Mouse (Mus musculus): ENCODE measurements at regions not wholly inside any gene's neighbourhood (a gene's known extent, or its start where the extent isn't known, plus 50 kb on each side); places are given as distances from the start of the nearest gene placed in this dataset.

GRCm38 (mm10) chr9:104406491-104406890, 68.9 kb upstream of the Acpp start:
- Histone ChIP-seq H3K9me3 (replicated peaks; ENCODE audit: insufficient read depth, low read length) (no peaks in the 10 kb centered on the region), H3K27ac (ENCODE audit: control insufficient read depth, low read depth, low read length) (no peak overlapping the region), H3K79me2 (ENCODE audit: control insufficient read depth, insufficient read depth, low read length, poor library complexity) (no peaks in the 10 kb centered on the region), H3K4me1 (ENCODE audit: control insufficient read depth in 1 of 2, insufficient read depth in 2 of 2, low read length in 2 of 2) (peaks cover 0 to 3% of the 10 kb centered on the region in 2 experiments; a peak in 1 of 4 replicates), H3K9ac (ENCODE audit: control insufficient read depth, low read depth, low read length, poor library complexity, severe bottlenecking) (no peak overlapping the region), H3K27me3 (ENCODE audit: control insufficient read depth in 1 of 2, insufficient read depth in 2 of 2, low read length in 2 of 2) (no peaks in the 10 kb centered on the region), H3K4me3 (ENCODE audit: control insufficient read depth in 1 of 2, insufficient read depth in 1 of 2, low read depth in 2 of 2, low read length in 2 of 2) (no peak overlapping the region), H3K36me3 (ENCODE audit: control insufficient read depth in 1 of 2, insufficient read depth in 2 of 2, low read length in 2 of 2) (no peaks in the 10 kb centered on the region)
- no peak for TF ChIP-seq MEF2A (IDR thresholded peaks at IDR 0.05; ENCODE audit: extremely low read depth, insufficient replicate concordance, low read depth, low read length, poor library complexity, severe bottlenecking)
- no peak for TF ChIP-seq USF1 (IDR thresholded peaks at IDR 0.05; ENCODE audit: low read depth, low read length)
- TF ChIP-seq KAT2A (conservative IDR thresholded peaks at IDR 0.05; ENCODE audit: low read depth, low read length) = no peak
- TF ChIP-seq RCOR1 (IDR thresholded peaks at IDR 0.05; ENCODE audit: low read depth, low read length) = no peak
- TF ChIP-seq HCFC1 (IDR thresholded peaks at IDR 0.05; ENCODE audit: low read depth, low read length) = no peak
- no peak for TF ChIP-seq MAFK (IDR thresholded peaks at IDR 0.05; ENCODE audit: borderline replicate concordance, low read depth, low read length)
- no peak for TF ChIP-seq TCF12 (IDR thresholded peaks at IDR 0.05; ENCODE audit: low read depth, low read length)
- TF ChIP-seq UBTF (IDR thresholded peaks at IDR 0.05; ENCODE audit: borderline replicate concordance, insufficient read depth, low read depth, low read length) = no peak
- no peak for TF ChIP-seq JUND (IDR thresholded peaks at IDR 0.05; ENCODE audit: low read depth, low read length)
- no peak for TF ChIP-seq ZC3H11A (IDR thresholded peaks at IDR 0.05; ENCODE audit: low read depth, low read length)
- TF ChIP-seq GABPA (IDR thresholded peaks at IDR 0.05; ENCODE audit: low read depth, low read length) = no peak
- no peak for TF ChIP-seq MAX (IDR thresholded peaks at IDR 0.05; ENCODE audit: low read length)
- no peak for TF ChIP-seq RAD21 (IDR thresholded peaks at IDR 0.05; ENCODE audit: low read depth, low read length)
- TF ChIP-seq MXI1 (IDR thresholded peaks at IDR 0.05; ENCODE audit: low read depth, low read length) = no peak
- no peak for TF ChIP-seq POLR2A (IDR thresholded peaks at IDR 0.05; ENCODE audit: control insufficient read depth in 1 of 2, insufficient read depth in 1 of 2, low read depth in 1 of 2, low read length in 2 of 2, poor library complexity in 1 of 2)
- TF ChIP-seq POLR2AphosphoS5 (IDR thresholded peaks at IDR 0.05; ENCODE audit: borderline replicate concordance, low read depth, low read length) = no peak
- no peak for TF ChIP-seq NELFE (IDR thresholded peaks at IDR 0.05; ENCODE audit: low read depth, low read length)
- TF ChIP-seq CHD2 (IDR thresholded peaks at IDR 0.05; ENCODE audit: low read length) = no peak
- TF ChIP-seq GATA1 (IDR thresholded peaks at IDR 0.05; ENCODE audit: low read depth, low read length) = no peak
- TF ChIP-seq ZKSCAN1 (IDR thresholded peaks at IDR 0.05; ENCODE audit: low read depth, low read length) = no peak
- no peak for DNase-seq (ENCODE audit: low read depth, low spot score)

GRCm38 (mm10) chr9:104403863-104404262, 66.3 kb upstream of the Acpp start:
- H3K36me3 ChIP-seq (ENCODE audit: control insufficient read depth in 1 of 2, insufficient read depth in 2 of 2, low read length in 2 of 2) = no peaks in the 10 kb centered on the region
- H3K27ac ChIP-seq (ENCODE audit: control insufficient read depth, low read depth, low read length) = no peak overlapping the region
- DNase-seq (ENCODE audit: low read depth, low spot score) = peak; percentile 55
- H3K9ac ChIP-seq (ENCODE audit: control insufficient read depth, low read depth, low read length, poor library complexity, severe bottlenecking) = no peak overlapping the region
- no peaks in the 10 kb centered on the region for H3K9me3 ChIP-seq (replicated peaks; ENCODE audit: insufficient read depth, low read length)
- H3K4me1 ChIP-seq (ENCODE audit: control insufficient read depth in 1 of 2, insufficient read depth in 2 of 2, low read length in 2 of 2) = 0 out of 4 replicates have a peak, but pooled peaks cover 0 to 3% of the 10 kb centered on the region in 2 experiments
- no peaks in the 10 kb centered on the region for H3K79me2 ChIP-seq (ENCODE audit: control insufficient read depth, insufficient read depth, low read length, poor library complexity)
- H3K27me3 ChIP-seq (ENCODE audit: control insufficient read depth in 1 of 2, insufficient read depth in 2 of 2, low read length in 2 of 2) = no peaks in the 10 kb centered on the region
- no peak overlapping the region for H3K4me3 ChIP-seq (ENCODE audit: control insufficient read depth in 1 of 2, insufficient read depth in 1 of 2, low read depth in 2 of 2, low read length in 2 of 2)
- TF ChIP-seq RAD21 (IDR thresholded peaks at IDR 0.05; ENCODE audit: low read depth, low read length) (no peak), TBP (IDR thresholded peaks at IDR 0.05; ENCODE audit: low read depth, low read length) (peak; percentile 99), MAFK (IDR thresholded peaks at IDR 0.05; ENCODE audit: borderline replicate concordance, low read depth, low read length) (peak; percentile 86), ZC3H11A (IDR thresholded peaks at IDR 0.05; ENCODE audit: low read depth, low read length) (no peak)

All from MEL (cell line).